22 mouse cellular contexts compared by ENCODE assay signal in the genomic region with DNA sequence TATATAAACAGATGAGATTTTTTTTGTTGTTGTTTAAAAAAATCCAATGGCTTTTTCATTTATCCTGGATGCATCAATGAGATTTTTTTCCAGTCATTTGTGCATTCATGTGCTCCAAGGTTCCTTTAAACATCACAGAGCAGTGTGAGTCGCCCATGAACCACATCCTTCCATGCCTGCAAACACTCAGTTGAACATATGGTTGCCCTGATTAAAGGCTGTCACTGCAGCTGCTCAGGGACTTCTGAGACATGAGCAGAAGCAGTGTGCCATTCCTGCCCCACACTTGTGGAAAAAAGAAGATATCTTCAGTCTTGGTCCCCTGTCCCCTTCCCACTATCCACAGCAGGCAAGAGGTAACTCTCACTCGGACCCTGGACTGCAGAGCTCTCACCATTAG.
A peak's percentile ranks its signal among the peaks of the same experiment; 100 is the strongest.
DNase-seq lines count a peak whose midpoint lies in the region; ATAC-seq lines count a peak whose summit lies in the region.
"Had no signal": no experiment of that assay in that cellular context is flagged by ENCODE, and none has a peak within 500 bp of the region (broad histone marks: within the 10 kb centered on the region; RNA-seq: fewer than 3 reads in every experiment).

No protein-coding gene starts in this region.

- no peaks in the 10 kb centered on the region for H3K9me3 ChIP-seq in heart, embryonic 11.5 days (replicated peaks; ENCODE audit: control insufficient read depth, low read length)
- H3K9me3 ChIP-seq: embryonic facial prominence, embryonic 15.5 days; forebrain, embryonic 12.5 days; limb, embryonic 15.5 days; neural tube, embryonic 13.5 days had no signal

- ATAC-seq in heart, embryonic 11.5 days (replicated peaks; ENCODE audit: insufficient number of reproducible peaks, low FRiP score, low TSS enrichment): no peak
- ATAC-seq: CD4-positive, CD25-positive, alpha-beta regulatory T cell, adult 4 months had no signal

- H3K4me3 ChIP-seq in heart, embryonic 11.5 days (ENCODE audit: low read depth, low read length): no peak overlapping the region
- H3K4me3 ChIP-seq: embryonic facial prominence, embryonic 15.5 days; forebrain, embryonic 12.5 days; limb, embryonic 15.5 days; neural tube, embryonic 13.5 days had no signal

- 21% methylated on average over 2 of the region's 2 CpGs for WGBS in heart, embryonic 11.5 days (ENCODE audit: insufficient replicate concordance)

- no peak overlapping the region for H3K4me2 ChIP-seq in heart, embryonic 11.5 days
- H3K4me2 ChIP-seq: embryonic facial prominence, embryonic 15.5 days; forebrain, embryonic 12.5 days; limb, embryonic 15.5 days; neural tube, embryonic 13.5 days had no signal

- no peaks in the 10 kb centered on the region for H3K27me3 ChIP-seq in heart, embryonic 11.5 days (ENCODE audit: control insufficient read depth, insufficient read depth, low read length)
- H3K27me3 ChIP-seq: embryonic facial prominence, embryonic 15.5 days; forebrain, embryonic 12.5 days; limb, embryonic 15.5 days; neural tube, embryonic 13.5 days had no signal

- H3K9ac ChIP-seq in heart, embryonic 11.5 days (ENCODE audit: low read depth, low read length): no peak overlapping the region
- H3K9ac ChIP-seq: embryonic facial prominence, embryonic 15.5 days; forebrain, embryonic 12.5 days; limb, embryonic 15.5 days; neural tube, embryonic 13.5 days had no signal

- DNase-seq in heart, adult 8-10 months (ENCODE audit: low spot score): no peak
- DNase-seq in layer of hippocampus, adult 18-20 months (ENCODE audit: low spot score in 2 of 2): peak; percentile 24 to 60
- DNase-seq in layer of hippocampus, postnatal 10 days (ENCODE audit: low spot score in 2 of 2): no peak
- peak; percentile 69 for DNase-seq in brain, adult 2 months (ENCODE audit: low read depth, low spot score)
- peak; percentile 12 for DNase-seq in layer of hippocampus, postnatal 36 days
- DNase-seq in c-Kit-positive CD71-positive TER-119-positive erythroid progenitor cells, embryonic 14.5 days (ENCODE audit: low spot score): no peak
- no peak for DNase-seq in gastrocnemius, postnatal 10 days
- DNase-seq: cerebellum, postnatal 10 days; embryo, embryonic 11 days; gastrocnemius, postnatal 14 days; kidney, adult 9 months; kidney, postnatal 36 days; lung, postnatal 10 days; right cerebral cortex, postnatal 4 days; thymus, postnatal 4 days had no signal

- H3K36me3 ChIP-seq in heart, embryonic 11.5 days (ENCODE audit: control insufficient read depth, insufficient read depth, low read length): no peaks in the 10 kb centered on the region
- H3K36me3 ChIP-seq: embryonic facial prominence, embryonic 15.5 days; forebrain, embryonic 12.5 days; G1E; limb, embryonic 15.5 days; neural tube, embryonic 13.5 days had no signal

- peak overlapping the region; percentile 59 for H3K27ac ChIP-seq in heart, embryonic 11.5 days (ENCODE audit: low read depth, low read length)
- H3K27ac ChIP-seq: embryonic facial prominence, embryonic 15.5 days; forebrain, embryonic 12.5 days; limb, embryonic 15.5 days; neural tube, embryonic 13.5 days had no signal

- peaks cover 48% of the 10 kb centered on the region for H3K4me1 ChIP-seq in heart, embryonic 11.5 days (ENCODE audit: control insufficient read depth, insufficient read depth, low read length)

Comparison
In these comparisons a context has a peak if more than half of its experiments do, and no peak if none do; other contexts are left out.
1. DNase-seq: peak in layer of hippocampus, adult 18-20 months (2 of 2), brain, adult 2 months (single experiment) and layer of hippocampus, postnatal 36 days (2 of 2); none in heart, adult 8-10 months (single experiment), layer of hippocampus, postnatal 10 days (0 of 2), c-Kit-positive CD71-positive TER-119-positive erythroid progenitor cells, embryonic 14.5 days (single experiment) and gastrocnemius, postnatal 10 days (single experiment).